Mouse (Mus musculus) forelimb bud, embryonic 11.5 days (tissue): ENCODE measurements around the gene Tsc22d1.

Experiments
- DNase-seq: peaks from one replicate; pipeline ENCODE4 v3.0.0-alpha.2; 2012; ENCODE audit warnings: low read depth, low spot score

Tsc22d1 gene

GRCm38 (mm10) chr14:76515620-76516019 is 100.9 kb downstream of the Tsc22d1 start:
- no peak for DNase-seq

- DNase-seq = no peak
Measured at GRCm38 (mm10) chr14:76518217-76518616, 103.5 kb downstream of the Tsc22d1 start.

- DNase-seq = no peak
Measured at GRCm38 (mm10) chr14:76520606-76521005, 105.8 kb downstream of the Tsc22d1 start.

- DNase-seq = no peak
Measured at GRCm38 (mm10) chr14:76521308-76521707, 106.5 kb downstream of the Tsc22d1 start.

DNA sequence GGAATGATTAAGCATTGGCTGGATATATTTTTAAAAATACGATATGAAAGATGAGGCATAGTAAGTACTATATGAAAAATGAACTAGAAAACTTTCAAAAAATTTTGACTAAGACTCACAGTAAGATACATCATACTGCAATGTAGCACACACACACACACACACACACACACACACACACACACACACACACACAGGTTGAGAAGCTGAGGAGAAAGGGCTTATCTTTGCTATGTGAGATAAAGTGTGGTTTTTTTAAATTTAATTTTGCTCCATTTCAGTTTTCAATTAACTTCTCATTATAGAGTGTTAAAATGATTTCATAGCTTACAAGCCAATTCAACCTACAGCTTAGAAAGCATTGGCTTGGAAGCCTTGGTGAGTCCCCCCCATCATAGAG is 108.6 kb downstream of the Tsc22d1 start:
- DNase-seq = no peak

DNA sequence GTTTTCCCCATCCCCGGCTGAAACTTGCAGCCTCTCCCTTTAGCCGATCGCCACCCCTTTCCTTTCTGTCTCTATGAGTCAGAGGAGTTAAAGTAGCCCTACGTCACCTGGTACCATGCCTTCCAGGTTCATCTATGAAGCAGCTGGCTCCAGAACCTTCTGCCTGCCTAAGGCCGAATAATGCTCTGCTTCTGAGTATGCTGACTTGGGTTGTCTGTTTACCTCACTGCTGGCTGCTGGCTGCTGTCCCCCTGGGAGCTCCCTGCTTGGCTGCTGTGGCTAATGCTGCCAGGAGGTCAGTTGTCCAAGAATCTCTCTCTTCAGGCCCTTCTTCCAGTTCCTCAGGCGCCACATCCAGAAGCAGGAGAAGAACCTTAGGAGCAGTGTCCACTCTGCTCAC is 111.7 kb downstream of the Tsc22d1 start:
- DNase-seq = no peak

- DNase-seq = no peak
Measured at GRCm38 (mm10) chr14:76527030-76527719, 112.4 kb downstream of the Tsc22d1 start.

- no peak for DNase-seq
Measured at GRCm38 (mm10) chr14:76527758-76528313, 113.1 kb downstream of the Tsc22d1 start.

- DNase-seq = no peak
Measured at GRCm38 (mm10) chr14:76528641-76529040, 113.9 kb downstream of the Tsc22d1 start.

GRCm38 (mm10) chr14:76531027-76531660 is 116.4 kb downstream of the Tsc22d1 start:
- no peak for DNase-seq

- no peak for DNase-seq
Measured at GRCm38 (mm10) chr14:76532257-76533169, 117.8 kb downstream of the Tsc22d1 start.

GRCm38 (mm10) chr14:76533170-76533815 is 118.5 kb downstream of the Tsc22d1 start:
- DNase-seq = peak; percentile 63

DNA sequence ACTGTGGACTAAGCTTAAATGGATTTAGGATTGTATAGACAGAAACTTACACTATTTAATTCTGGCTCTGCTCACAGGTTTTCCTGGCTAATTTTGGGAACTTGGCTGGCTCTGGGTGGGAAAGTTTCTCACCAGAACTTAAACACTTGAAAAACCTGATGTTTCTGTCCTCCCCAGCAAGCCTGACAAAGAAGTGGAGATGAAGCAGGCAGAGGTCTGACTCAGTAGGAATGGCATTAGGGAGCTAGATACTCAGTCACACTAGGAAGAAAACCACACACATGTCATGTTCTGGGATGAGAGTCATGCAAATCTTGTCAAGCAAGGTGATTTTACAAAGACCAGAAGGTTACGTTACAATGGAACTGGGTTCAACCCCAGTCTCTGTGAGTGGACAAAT is 120.3 kb downstream of the Tsc22d1 start:
- no peak for DNase-seq

DNA sequence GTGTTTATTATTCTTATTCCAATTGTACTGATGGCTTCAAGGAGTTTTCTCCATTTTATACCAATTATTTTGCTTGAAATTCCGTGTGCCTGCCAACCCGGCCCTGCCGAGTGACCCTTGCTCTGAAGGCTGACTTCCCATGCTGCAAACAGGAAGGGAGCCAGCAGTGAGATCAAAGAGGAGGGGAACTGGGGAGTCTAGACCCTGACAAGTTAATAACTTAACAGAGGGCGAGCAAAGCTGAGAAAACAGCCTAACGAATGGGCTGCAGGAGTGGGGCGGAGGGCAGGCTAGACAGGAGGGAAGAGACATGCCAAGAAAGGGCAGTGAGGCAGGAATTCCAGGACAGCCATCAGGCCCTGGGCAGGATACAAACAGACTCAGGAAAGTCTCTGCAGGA is 122.2 kb downstream of the Tsc22d1 start:
- DNase-seq = peak; percentile 35

GRCm38 (mm10) chr14:76540005-76540670 is 125.4 kb downstream of the Tsc22d1 start:
- no peak for DNase-seq

- DNase-seq = no peak
Measured at GRCm38 (mm10) chr14:76541341-76541740, 126.6 kb downstream of the Tsc22d1 start.

DNA sequence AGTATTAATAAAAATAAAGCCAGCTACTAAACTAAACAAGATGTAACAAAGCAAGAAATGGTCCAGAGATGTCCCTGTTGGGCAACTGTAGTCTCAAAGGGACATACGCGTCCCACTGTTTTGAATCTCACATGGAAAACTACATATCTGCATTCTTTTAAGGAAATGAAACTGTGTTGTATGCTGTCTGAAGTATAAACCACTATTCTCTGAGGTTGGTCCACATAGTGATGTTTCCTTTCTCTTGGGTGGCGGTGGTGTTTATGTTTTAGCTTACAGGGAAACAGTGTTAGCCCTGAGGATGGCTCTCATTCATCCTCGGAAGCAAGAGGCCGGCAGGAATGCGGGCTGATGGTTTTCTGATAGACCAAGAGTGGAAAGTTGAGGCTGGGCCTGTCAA is 129.4 kb downstream of the Tsc22d1 start:
- DNase-seq = no peak

GRCm38 (mm10) chr14:76555263-76556030 is 140.7 kb downstream of the Tsc22d1 start:
- DNase-seq = peak; percentile 62

- peak; percentile 46 for DNase-seq
Measured at GRCm38 (mm10) chr14:76556031-76556851, 141.5 kb downstream of the Tsc22d1 start.
